Mouse (Mus musculus) left cerebral cortex, postnatal 14 days (tissue): ENCODE measurements around the gene Rpl31. TPM values are rescaled to one million over a fixed set of nuclear protein-coding genes. Genes with fewer than 3 reads are reported as not detected.
A peak's percentile ranks its signal among the peaks of the same experiment; 100 is the strongest.

Experiments used
- DNase-seq, 2 experiments: peaks; one replicate each; pipeline ENCODE4 v3.0.0; 2021 to 2022; ENCODE audit warnings: low spot score in 2 of 2, mixed read lengths in 1 of 2
- intact Hi-C: fragments of 180-260 bp; cut with DNase I; formaldehyde crosslinking; loops from one replicate; pipeline ENCODE4 v1.15.1; 2025
- total RNA-seq, 2 experiments: library from RNA; stranded (reverse); gene quantifications; 2 replicates each; pipeline ENCODE4 v1.2.3; 2021

Gene Rpl31
- total RNA-seq, 2 experiments from 2014 or later, result 398 to 437 TPM

- no peak for DNase-seq
- intact Hi-C loops, result loop anchor here (10.0 kb wide), 1 partner anchor 155 kb away; the partner anchor contains the start of gene Npas2
These were observed 18.2 kb upstream of the Rpl31 start for GRCm38 (mm10) chr1:39349427-39349826.

- DNase-seq, result no peak
- intact Hi-C loops, result loop anchor here (10.0 kb wide), 1 partner anchor 467 kb away; the partner anchor contains the start of gene Chst10
These were observed 5.7 kb upstream of the Rpl31 start for GRCm38 (mm10) chr1:39361754-39362514.

- no peak for DNase-seq
- intact Hi-C loops, result loop anchor here (10.0 kb wide), 1 partner anchor 468 kb away; the partner anchor contains the start of gene Chst10
These were observed 5.1 kb upstream of the Rpl31 start for GRCm38 (mm10) chr1:39362515-39362893.

GRCm38 (mm10) chr1:39365562-39365961 lies 2.1 kb upstream of the Rpl31 start:
- DNase-seq, result no peak
- intact Hi-C loops, result loop anchor here (10.0 kb wide), 1 partner anchor 471 kb away; the partner anchor contains the start of gene Chst10

GRCm38 (mm10) chr1:39367045-39367444 lies 597 bp upstream of the Rpl31 start:
- intact Hi-C loops, result loop anchor here (10.0 kb wide), 1 partner anchor 472 kb away; the partner anchor contains the start of gene Chst10
- DNase-seq, result no peak

GRCm38 (mm10) chr1:39368267-39368841 lies 712 bp downstream of the Rpl31 start:
- peak in 1 of 2 experiments; percentile 26 for DNase-seq
- intact Hi-C loops, result loop anchor here (10.0 kb wide), 1 partner anchor 474 kb away; the partner anchor contains the start of gene Chst10

GRCm38 (mm10) chr1:39370431-39370830 lies 2.8 kb downstream of the Rpl31 start:
- intact Hi-C loops, result no loop called here
- DNase-seq, result no peak

- intact Hi-C loops, result no loop called here
- no peak for DNase-seq
These were observed 4.7 kb downstream of the Rpl31 start for GRCm38 (mm10) chr1:39372220-39372843.

GRCm38 (mm10) chr1:39373378-39373777 lies 5.7 kb downstream of the Rpl31 start:
- no peak for DNase-seq
- intact Hi-C loops, result no loop called here

- intact Hi-C loops, result no loop called here
- no peak for DNase-seq
These were observed 6.7 kb downstream of the Rpl31 start for GRCm38 (mm10) chr1:39374231-39374809.

- intact Hi-C loops, result no loop called here
These were observed 8.5 kb downstream of the Rpl31 start for GRCm38 (mm10) chr1:39376121-39376520.

GRCm38 (mm10) chr1:39376726-39377240 lies 9.1 kb downstream of the Rpl31 start:
- intact Hi-C loops, result no loop called here
- no peak for DNase-seq

More at GRCm38 (mm10) chr1:39376121-39376520, 8.5 kb downstream of the Rpl31 start:
- DNase-seq, result no peak

- intact Hi-C loops, result no loop called here
- DNase-seq, result no peak
These were observed 10.9 kb downstream of the Rpl31 start for GRCm38 (mm10) chr1:39378540-39378939.

GRCm38 (mm10) chr1:39379021-39379420 lies 11.4 kb downstream of the Rpl31 start:
- intact Hi-C loops, result no loop called here
- DNase-seq, result no peak

GRCm38 (mm10) chr1:39381017-39381416 lies 13.4 kb downstream of the Rpl31 start:
- intact Hi-C loops, result no loop called here
- DNase-seq, result no peak

- intact Hi-C loops, result no loop called here
- no peak for DNase-seq
These were observed 17.3 kb downstream of the Rpl31 start for GRCm38 (mm10) chr1:39384914-39385313.

- DNase-seq, result no peak
- intact Hi-C loops, result no loop called here
These were observed 18.8 kb downstream of the Rpl31 start for GRCm38 (mm10) chr1:39386456-39386855.

- DNase-seq, result no peak
- intact Hi-C loops, result no loop called here
These were observed 19.9 kb downstream of the Rpl31 start for GRCm38 (mm10) chr1:39387497-39387896.

- intact Hi-C loops, result no loop called here
- no peak for DNase-seq
These were observed 20.5 kb downstream of the Rpl31 start for GRCm38 (mm10) chr1:39388163-39388562.

- intact Hi-C loops, result no loop called here
- no peak for DNase-seq
These were observed 21.7 kb downstream of the Rpl31 start for GRCm38 (mm10) chr1:39389338-39389737.
